Mouse (Mus musculus) c-Kit-positive CD71-positive TER-119-positive erythroid progenitor cells, embryonic 14.5 days (primary cell): ENCODE measurements around the gene Tnfaip8l1.

Experiments used
- DNase-seq: peaks from one replicate; pipeline ENCODE4 v3.0.0-alpha.2; 2013; ENCODE audit warnings: low spot score

Tnfaip8l1 gene

GRCm38 (mm10) chr17:56162231-56162774 is at the start of gene Tnfaip8l1:
Gene Tnfaip8l1, plus strand, starts transcription at chr17:56162477.
- peak; percentile 88 for DNase-seq

DNA sequence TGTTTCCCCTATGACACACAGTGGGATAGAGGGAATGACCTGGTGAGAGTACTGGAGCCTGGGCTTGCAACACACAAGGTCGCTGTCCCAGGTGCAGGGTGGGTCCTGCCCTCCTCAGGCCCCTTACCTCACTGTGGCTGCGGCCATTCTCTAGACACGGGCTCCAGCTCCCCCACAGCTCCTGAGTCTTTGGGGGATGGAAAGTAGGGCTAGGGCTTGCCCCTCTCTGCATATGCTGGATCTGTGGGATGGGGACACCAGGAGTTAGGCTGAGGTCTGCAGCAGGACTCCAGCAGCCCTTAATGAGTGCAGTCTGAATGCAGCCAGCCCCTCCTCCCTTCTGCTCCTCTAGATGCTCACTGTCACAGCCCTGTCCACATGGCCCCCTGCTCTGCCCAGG is 49.5 kb upstream of the Tnfaip8l1 start:
- no peak for DNase-seq

DNA sequence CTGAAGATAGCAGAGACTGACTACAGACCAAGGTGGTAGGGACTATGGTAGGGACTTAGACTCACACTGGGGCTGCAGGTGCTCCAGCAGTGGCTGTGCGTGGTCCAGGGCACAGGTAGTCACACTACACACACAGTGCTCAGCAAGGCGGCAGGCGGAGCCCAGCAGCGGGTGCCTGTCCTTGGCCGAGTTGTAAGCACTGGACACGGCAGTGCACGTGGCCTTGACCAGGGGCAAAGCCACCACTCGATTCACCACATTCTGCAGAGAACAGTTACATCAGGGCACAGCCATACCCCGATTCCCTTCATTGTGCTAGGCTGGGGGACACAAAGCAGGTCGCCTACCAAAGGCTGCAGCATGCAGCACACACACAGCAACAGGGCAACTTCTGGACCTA is 46.1 kb upstream of the Tnfaip8l1 start:
- DNase-seq = no peak

DNA sequence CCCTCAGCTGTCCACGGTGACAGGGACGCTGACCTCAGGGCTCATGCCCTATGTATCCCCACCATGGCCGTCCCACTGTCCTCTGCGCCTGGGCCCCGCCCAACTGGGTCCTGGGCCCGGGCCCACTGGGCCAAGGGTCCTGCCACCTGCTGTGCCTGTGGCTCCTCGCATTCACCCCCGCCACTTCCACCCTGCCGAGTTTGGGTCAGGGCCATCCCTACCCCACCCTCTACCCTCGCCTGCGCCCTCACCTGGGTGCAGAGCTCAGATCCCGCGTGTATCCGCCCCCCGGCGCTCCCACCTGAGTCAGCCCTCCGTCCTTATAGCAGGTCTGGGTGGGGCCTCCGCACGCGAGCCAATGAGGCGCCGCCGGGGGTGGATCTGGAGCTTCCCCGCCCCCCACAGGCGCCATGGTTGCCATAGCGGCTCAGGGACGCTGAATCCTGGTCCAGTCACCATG is 45.0 kb upstream of the Tnfaip8l1 start, which contains the start of gene Plin5:
TSS of gene Plin5 (minus strand) at position 346 of the 460 bp plus-strand sequence.
- no peak for DNase-seq

- no peak for DNase-seq
Observed at GRCm38 (mm10) chr17:56119431-56119830, 42.8 kb upstream of the Tnfaip8l1 start.

DNA sequence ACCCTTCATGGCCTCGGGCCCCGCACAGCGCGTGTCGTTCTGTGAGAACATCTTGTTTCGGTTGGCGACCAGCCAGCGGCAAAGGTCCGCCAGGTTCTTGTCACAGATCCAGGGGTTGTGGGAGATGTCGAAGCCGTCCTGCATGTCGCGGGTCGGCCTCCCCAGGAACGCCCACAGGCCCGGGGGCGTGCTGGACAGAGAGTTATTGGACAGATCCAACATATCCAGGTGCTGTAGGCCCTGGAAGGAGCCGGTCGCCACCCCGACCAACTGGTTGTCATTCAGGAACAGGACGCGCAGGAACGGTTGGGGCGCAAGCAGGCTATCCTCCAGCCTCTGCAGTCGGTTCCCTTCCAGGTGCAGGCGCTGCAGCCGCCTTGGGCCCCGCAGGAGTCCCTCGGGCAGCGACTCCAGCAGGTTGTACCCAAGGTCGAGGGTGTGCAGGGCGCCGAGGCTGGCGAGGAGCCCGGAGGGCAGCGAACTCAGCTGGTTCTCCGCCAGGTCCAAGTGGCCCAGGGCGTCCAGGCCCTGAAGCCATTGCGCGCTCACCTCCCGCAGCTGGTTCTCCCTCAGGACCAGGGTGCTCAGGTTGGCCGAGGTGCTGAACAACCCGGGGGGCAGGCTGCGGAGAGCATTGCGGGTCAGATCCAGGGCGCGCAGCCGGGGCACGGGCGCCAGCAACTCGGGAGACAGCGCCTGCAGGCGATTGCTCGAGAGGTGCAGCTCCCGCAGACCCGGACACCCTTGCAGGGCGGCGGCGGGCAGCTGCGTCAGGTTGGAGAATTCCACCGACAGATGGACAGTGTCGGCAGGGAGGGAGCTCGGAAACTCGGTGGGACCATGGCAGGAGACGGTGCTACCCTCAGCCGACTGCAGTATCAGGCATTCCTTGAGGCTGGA is 42.0 kb upstream of the Tnfaip8l1 start:
- DNase-seq = no peak

DNA sequence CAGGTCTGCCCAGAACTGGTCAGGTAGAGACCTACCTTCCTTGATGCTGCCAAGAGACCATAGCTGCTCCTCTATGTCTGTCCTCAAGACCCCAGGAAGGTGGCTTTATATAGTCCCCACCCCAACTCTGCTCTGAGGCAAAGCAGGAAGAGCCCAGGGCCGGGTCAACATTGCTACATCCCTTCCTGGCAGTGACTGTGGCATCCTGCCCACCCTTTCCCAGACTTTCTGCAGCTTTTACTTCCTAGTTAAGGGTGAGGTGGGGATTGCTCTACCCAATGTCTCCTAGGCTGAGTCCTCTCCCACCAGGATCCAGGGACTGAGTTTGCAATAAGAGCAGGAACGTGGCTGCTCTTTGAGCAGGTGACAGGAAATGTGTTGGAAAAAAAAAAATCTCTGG is 40.5 kb upstream of the Tnfaip8l1 start, which contains the start of gene Lrg1:
TSS of gene Lrg1 (minus strand) at position 176 of the 400 bp plus-strand sequence.
- DNase-seq = no peak

DNA sequence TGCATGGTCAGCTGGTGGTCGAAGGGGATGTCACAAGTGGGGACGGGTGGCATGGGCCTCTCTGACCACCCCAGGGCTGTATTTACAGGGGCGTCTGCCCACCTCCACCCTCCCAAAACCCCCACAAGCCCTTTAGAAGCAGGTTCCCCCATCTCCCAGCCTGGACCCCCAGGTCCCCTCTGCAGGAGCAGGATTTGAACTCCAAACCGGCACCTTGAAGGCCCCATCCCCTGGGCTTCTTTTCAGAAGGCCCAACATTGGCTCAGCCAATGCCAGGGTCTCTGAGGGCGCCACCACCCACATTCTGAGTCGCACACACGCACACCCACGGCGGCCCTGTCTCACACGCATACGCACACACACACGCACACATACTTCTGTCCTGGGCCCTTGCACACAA is 39.1 kb upstream of the Tnfaip8l1 start:
- DNase-seq = no peak

- no peak for DNase-seq
Observed at GRCm38 (mm10) chr17:56123681-56124340, 38.5 kb upstream of the Tnfaip8l1 start.

DNA sequence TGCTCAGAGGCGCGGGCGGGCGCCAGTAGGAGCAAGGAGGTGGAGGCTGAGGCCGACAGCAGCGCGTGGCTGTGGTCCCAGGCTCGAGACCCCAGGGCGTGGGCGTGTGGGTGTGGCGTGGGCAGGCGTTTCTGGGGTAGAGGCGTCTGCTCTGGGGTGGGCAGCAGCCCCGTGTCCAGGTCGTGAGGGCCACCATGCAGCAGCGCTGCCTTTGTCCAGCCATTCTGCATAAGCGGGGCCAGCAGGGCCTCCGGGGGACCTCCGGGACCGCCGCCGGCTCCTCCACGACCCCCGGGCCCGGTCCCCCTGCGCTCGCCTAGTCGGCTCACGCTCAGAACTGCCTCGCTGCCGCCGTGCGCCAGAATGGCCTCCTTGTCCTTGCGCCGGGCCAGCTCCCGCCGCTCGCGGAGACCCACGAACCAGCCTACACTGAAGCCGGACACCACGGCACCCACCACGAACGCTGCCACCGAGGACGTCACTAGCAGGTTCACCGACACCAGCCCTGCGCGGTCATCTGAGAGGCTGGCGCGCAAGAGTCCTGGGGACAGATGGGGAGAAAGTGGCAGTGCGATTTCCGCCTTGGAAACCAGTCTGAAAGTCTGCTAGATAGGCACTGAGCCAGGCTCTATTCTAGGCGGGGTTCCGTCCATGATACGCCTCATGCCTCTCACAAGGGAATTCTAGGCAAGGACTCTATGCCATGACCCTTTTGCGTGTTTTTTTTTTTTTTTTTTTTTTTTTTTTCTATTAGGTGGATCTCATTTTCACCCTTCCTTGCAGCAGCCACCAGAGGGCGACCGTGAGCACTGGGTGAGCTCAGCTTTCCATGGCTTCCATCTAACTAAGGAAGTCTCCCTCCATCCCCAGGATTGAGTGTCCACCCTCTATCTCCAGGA is 37.7 kb upstream of the Tnfaip8l1 start:
- peak; percentile 61 for DNase-seq

- DNase-seq = no peak
Observed at GRCm38 (mm10) chr17:56125276-56125630, 37.0 kb upstream of the Tnfaip8l1 start.

- no peak for DNase-seq
Observed at GRCm38 (mm10) chr17:56126175-56126574, 36.1 kb upstream of the Tnfaip8l1 start.

- no peak for DNase-seq
Observed at GRCm38 (mm10) chr17:56128246-56128645, 34.0 kb upstream of the Tnfaip8l1 start.

DNA sequence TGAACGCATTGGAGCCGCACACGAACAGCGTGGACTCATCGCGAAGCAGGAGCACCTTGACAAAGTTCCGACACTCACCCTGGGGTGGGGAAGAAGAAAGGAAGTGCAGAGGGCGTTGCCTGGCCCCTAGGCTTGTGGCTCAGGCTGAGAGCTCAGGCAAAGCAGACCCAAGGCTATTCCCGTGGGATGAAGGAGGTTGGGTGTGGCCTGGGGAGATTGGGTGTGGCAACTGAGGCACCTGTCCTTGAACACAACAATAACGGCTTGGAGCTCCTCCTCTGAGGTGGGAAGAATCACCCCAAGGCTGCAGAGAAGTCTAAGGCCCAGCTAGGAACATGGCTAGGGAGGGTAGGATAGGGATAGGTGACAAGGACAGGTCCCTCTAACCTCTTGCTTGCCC is 31.1 kb upstream of the Tnfaip8l1 start:
- DNase-seq = no peak

GRCm38 (mm10) chr17:56131814-56132213 is 30.5 kb upstream of the Tnfaip8l1 start:
- DNase-seq = peak; percentile 73

GRCm38 (mm10) chr17:56132661-56133060 is 29.6 kb upstream of the Tnfaip8l1 start:
- peak; percentile 70 for DNase-seq

GRCm38 (mm10) chr17:56133457-56134363 is 28.6 kb upstream of the Tnfaip8l1 start:
- DNase-seq = no peak

DNA sequence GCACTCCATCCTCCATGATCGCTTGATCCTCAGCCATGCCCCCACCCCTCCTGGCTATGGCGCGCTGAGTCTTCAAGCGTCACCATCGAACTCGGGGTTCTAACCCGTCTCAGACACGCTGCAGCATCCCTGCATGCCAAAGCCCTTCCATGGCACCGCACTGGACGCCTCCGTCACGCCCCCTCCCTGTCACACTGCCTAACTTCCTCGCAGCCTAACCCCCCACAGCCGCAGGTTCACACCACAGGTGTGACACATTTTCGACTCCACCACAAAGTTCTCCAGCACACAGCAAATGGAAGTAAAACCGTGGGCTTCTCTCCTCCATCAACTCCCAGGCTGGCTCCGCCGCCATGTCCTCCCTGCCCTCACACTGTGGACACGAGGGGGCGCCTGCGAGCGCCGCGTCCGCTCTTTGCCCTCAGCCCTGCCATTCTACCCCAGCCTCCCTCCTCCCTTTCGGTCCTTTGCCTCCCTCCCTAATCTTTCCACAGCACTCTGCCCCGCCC is 27.8 kb upstream of the Tnfaip8l1 start:
- peak; percentile 62 for DNase-seq

GRCm38 (mm10) chr17:56136558-56136957 is 25.7 kb upstream of the Tnfaip8l1 start:
- no peak for DNase-seq

- DNase-seq = no peak
Observed at GRCm38 (mm10) chr17:56137839-56138613, 24.3 kb upstream of the Tnfaip8l1 start.
